Mouse (Mus musculus) stomach, embryonic 15.5 days (tissue): ENCODE measurements around the gene Mfsd13b. TPM values are rescaled to one million over a fixed set of nuclear protein-coding genes. Genes with fewer than 3 reads are reported as not detected.
"Not testable (repeated sequence)": the region's sequence is repeated elsewhere in the genome, so short reads cannot be mapped to it uniquely, and the experiment has no call there.

Experiments used
- ATAC-seq: fragments of 200-750 bp; cut with Nextera tagmentation; 2 replicates; pipeline ENCODE4 v1.8.0; 2017; ENCODE audit warnings: low read depth, moderate number of reproducible peaks, moderate TSS enrichment; ENCODE audit not compliant: insufficient read depth, low FRiP score
- H3K27ac ChIP-seq: fragments of 300-500 bp; sonication (generic); 2 replicates; pipeline ENCODE4 v1.5.1; 2015; ENCODE audit warnings: mild to moderate bottlenecking, inconsistent platforms
- H3K27me3 ChIP-seq: fragments of 300-500 bp; sonication (generic); replicated peaks from 2 replicates; pipeline ENCODE4 v1.6.1; 2015; ENCODE audit warnings: inconsistent platforms
- H3K36me3 ChIP-seq: fragments of 300-500 bp; sonication (generic); 2 replicates; pipeline ENCODE4 v1.6.1; 2015; ENCODE audit warnings: inconsistent platforms
- H3K4me1 ChIP-seq: fragments of 300-500 bp; sonication (generic); 2 replicates; pipeline ENCODE4 v1.6.1; 2015; ENCODE audit warnings: inconsistent platforms
- H3K4me2 ChIP-seq: fragments of 300-500 bp; sonication (generic); 2 replicates; pipeline ENCODE4 v1.6.1; 2015; ENCODE audit warnings: mild to moderate bottlenecking, inconsistent platforms
- H3K4me3 ChIP-seq: fragments of 300-500 bp; sonication (generic); replicated peaks from 2 replicates; pipeline ENCODE4 v1.5.1; 2015; ENCODE audit warnings: inconsistent platforms
- H3K9ac ChIP-seq: fragments of 300-500 bp; sonication (generic); 2 replicates; pipeline ENCODE4 v1.6.1; 2015; ENCODE audit warnings: inconsistent platforms
- H3K9me3 ChIP-seq: fragments of 300-500 bp; sonication (generic); 2 replicates; pipeline ENCODE4 v1.6.1; 2016; ENCODE audit warnings: inconsistent platforms
- WGBS: fragments of 180-500 bp; shearing (Covaris S2); methylation state at CpG from one replicate; pipeline ENCODE4 v1.1.7; 2015; 5-methylcytosine and 5-hydroxymethylcytosine counted together
- polyA plus RNA-seq: library from polyadenylated mRNA; unstranded; fragments of >200 nt; fragmentation: Nextera tagmentation; extraction: Ambion mirVana; gene quantifications from 2 replicates; pipeline ENCODE4 v1.2.1, GENCODE M21; 2015

The Mfsd13b gene
- polyA plus RNA-seq, 1 experiment from 2014 or later = 0.39 TPM

DNA sequence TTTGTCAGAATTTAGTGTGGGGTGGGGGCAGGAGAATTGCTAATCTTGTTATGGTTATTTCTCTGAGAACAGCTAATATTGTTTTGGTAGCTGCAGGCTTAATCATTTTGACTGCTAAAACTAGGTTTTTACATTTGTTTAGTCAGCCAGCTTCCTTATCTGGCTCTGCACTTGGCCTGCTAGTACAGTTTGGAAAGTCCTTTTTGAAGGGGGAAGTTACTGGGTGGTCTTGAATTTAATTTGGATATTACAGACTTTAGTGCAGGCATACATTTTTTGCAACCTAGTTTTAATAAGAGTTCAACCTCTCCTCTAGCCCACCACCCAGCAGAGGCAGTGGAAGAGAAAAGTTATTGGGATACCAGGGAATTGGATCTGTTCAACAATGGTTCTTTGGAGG, 47.6 kb downstream of the Mfsd13b start:
- H3K4me2 ChIP-seq, H3K27ac ChIP-seq, ATAC-seq, H3K9me3 ChIP-seq, H3K9ac ChIP-seq, H3K27me3 ChIP-seq, H3K4me3 ChIP-seq, H3K36me3 ChIP-seq, H3K4me1 ChIP-seq: not testable (repeated sequence)

- Histone ChIP-seq H3K9me3 (no peaks in the 10 kb centered on the region), H3K4me2 (peak within 1 kb of the TSS; percentile 70), H3K4me3 (peak within 1 kb of the TSS; percentile 99), H3K36me3 (no peaks in the 10 kb centered on the region), H3K4me1 (peaks cover 7% of the 10 kb centered on the region; the same call in 1 of the 2 replicates), H3K27ac (peak within 1 kb of the TSS; percentile 97), H3K27me3 (no peaks in the 10 kb centered on the region), H3K9ac (peak within 1 kb of the TSS; percentile 99)
- WGBS = 2% methylated on average over 42 of the region's 43 CpGs
- ATAC-seq = peak; percentile 97
Measured at GRCm38 (mm10) chr7:121033856-121034652, 51.7 kb downstream of the Mfsd13b start, which contains the start of gene Mettl9. TSS of gene Mettl9 (plus strand) at chr7:121034445.

GRCm38 (mm10) chr7:121034701-121035141, 52.4 kb downstream of the Mfsd13b start:
- peak overlapping the region; percentile 99 for H3K9ac ChIP-seq
- WGBS = under 1% methylated on average over 52 of the region's 63 CpGs
- no peaks in the 10 kb centered on the region for H3K27me3 ChIP-seq
- ATAC-seq = peak; percentile 79
- H3K36me3 ChIP-seq = no peaks in the 10 kb centered on the region
- peak overlapping the region; percentile 97 for H3K27ac ChIP-seq
- H3K4me3 ChIP-seq = peak overlapping the region; percentile 99
- H3K4me2 ChIP-seq = peak overlapping the region; percentile 70
- peaks cover 9% of the 10 kb centered on the region; the same call in 1 of the 2 replicates for H3K4me1 ChIP-seq
- H3K9me3 ChIP-seq = no peaks in the 10 kb centered on the region

- no peaks in the 10 kb centered on the region for H3K9me3 ChIP-seq
- peak overlapping the region; percentile 99 for H3K4me3 ChIP-seq
- H3K27me3 ChIP-seq = no peaks in the 10 kb centered on the region
- H3K9ac ChIP-seq = peak overlapping the region; percentile 99
- under 1% methylated on average over 24 of the region's 24 CpGs for WGBS
- ATAC-seq = peak; percentile 25; the same call in 1 of the 2 replicates
- peak overlapping the region; percentile 97 for H3K27ac ChIP-seq
- no peaks in the 10 kb centered on the region for H3K36me3 ChIP-seq
- H3K4me2 ChIP-seq = peak overlapping the region; percentile 70
- H3K4me1 ChIP-seq = peaks cover 9% of the 10 kb centered on the region; the same call in 1 of the 2 replicates
Measured at GRCm38 (mm10) chr7:121035161-121035721, 52.9 kb downstream of the Mfsd13b start.

- Histone ChIP-seq H3K9ac (no peak overlapping the region), H3K36me3 (no peaks in the 10 kb centered on the region), H3K27me3 (no peaks in the 10 kb centered on the region), H3K4me2 (no peak overlapping the region), H3K27ac (no peak overlapping the region), H3K4me3 (no peak overlapping the region), H3K9me3 (no peaks in the 10 kb centered on the region), H3K4me1 (peaks cover 13% of the 10 kb centered on the region; the same call in 1 of the 2 replicates)
- no peak for ATAC-seq
- WGBS = 74% methylated on average over 4 of the region's 4 CpGs
Measured at GRCm38 (mm10) chr7:121040595-121040994, 58.3 kb downstream of the Mfsd13b start.

DNA sequence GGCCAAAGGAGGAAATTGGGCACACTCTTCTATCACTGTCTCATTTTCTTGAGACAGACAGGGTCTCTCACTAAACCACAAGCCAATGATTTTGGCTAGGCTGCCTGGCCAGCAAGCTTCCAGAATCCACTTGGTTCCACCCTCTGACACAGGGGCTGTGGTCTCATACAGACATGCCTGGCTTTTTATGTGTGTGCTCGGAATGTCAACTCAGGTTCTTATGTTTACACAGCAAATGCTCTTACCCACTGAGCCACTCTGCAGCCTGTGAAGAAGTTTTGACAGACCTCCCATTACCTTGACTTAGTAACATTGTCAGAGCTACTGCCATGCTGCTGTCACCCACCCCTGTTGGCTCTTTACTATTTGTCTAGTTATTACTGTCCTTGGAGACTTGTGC, 59.7 kb downstream of the Mfsd13b start:
- Histone ChIP-seq H3K27ac (no peak overlapping the region), H3K4me2 (no peak overlapping the region), H3K36me3 (no peaks in the 10 kb centered on the region), H3K27me3 (no peaks in the 10 kb centered on the region), H3K9ac (no peak overlapping the region), H3K4me1 (0 out of 2 replicates have a peak, but pooled peaks cover 8% of the 10 kb centered on the region), H3K4me3 (no peak overlapping the region), H3K9me3 (no peaks in the 10 kb centered on the region)
- 33% methylated on average over 1 of the region's 1 CpGs for WGBS
- ATAC-seq = no peak

DNA sequence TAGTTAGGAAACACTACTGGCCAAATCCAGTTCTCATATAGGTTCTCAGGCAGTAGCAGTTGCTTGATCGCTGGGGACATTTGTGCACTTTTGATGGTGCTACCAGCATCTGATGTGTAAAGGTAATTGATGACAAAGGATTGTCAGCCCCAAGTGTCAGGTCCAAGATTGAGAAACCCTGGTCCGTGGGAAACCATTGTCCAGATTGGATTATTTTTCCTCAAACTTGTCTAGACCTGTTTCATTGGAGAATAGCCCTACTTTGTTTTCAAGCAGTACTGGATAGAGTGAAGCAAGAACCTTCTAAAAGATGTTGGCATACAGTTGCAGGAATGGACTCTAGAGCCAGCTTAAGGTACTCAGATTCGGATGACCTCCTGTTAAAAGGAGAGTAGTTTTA, 60.7 kb downstream of the Mfsd13b start:
- WGBS = 88% methylated on average over 3 of the region's 3 CpGs
- H3K9ac ChIP-seq = no peak overlapping the region
- H3K36me3 ChIP-seq = no peaks in the 10 kb centered on the region
- H3K9me3 ChIP-seq = no peaks in the 10 kb centered on the region
- H3K4me3 ChIP-seq = no peak overlapping the region
- H3K27me3 ChIP-seq = no peaks in the 10 kb centered on the region
- no peak for ATAC-seq
- no peak overlapping the region for H3K4me2 ChIP-seq
- no peak overlapping the region for H3K27ac ChIP-seq
- 0 out of 2 replicates have a peak, but pooled peaks cover 6% of the 10 kb centered on the region for H3K4me1 ChIP-seq

DNA sequence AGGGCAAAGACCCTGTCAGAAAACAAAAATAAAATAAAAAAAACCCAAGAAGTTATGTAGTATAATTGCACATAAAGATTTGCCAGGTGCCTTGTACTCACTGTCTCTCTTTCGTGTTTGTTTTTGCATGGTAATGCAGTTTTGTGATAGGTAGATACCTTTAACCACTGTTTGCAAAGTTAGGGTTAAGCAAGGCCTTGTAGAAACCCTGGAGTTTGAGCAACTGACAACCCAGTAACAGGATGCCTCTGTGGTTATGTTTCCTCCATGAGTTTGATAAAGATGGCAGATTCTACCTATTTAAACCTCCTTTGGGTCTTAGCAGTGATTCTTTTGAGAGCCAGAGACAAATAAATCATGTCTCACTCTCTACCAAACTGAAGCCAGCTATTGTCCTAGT, 61.2 kb downstream of the Mfsd13b start:
- Histone ChIP-seq H3K4me2 (no peak overlapping the region), H3K27ac (no peak overlapping the region), H3K36me3 (no peaks in the 10 kb centered on the region), H3K4me1 (0 out of 2 replicates have a peak, but pooled peaks cover 6% of the 10 kb centered on the region), H3K9ac (no peak overlapping the region), H3K4me3 (no peak overlapping the region), H3K27me3 (no peaks in the 10 kb centered on the region), H3K9me3 (no peaks in the 10 kb centered on the region)
- 89% methylated on average over 1 of the region's 1 CpGs for WGBS
- ATAC-seq = no peak

- Histone ChIP-seq H3K4me3 (no peak overlapping the region), H3K36me3 (no peaks in the 10 kb centered on the region), H3K4me1 (0 out of 2 replicates have a peak, but pooled peaks cover 5% of the 10 kb centered on the region), H3K9ac (no peak overlapping the region), H3K4me2 (no peak overlapping the region), H3K27ac (no peak overlapping the region), H3K9me3 (no peaks in the 10 kb centered on the region), H3K27me3 (no peaks in the 10 kb centered on the region)
- ATAC-seq = no peak
- WGBS = 65% methylated on average over 1 of the region's 1 CpGs
Measured at GRCm38 (mm10) chr7:121044251-121044650, 61.9 kb downstream of the Mfsd13b start.

DNA sequence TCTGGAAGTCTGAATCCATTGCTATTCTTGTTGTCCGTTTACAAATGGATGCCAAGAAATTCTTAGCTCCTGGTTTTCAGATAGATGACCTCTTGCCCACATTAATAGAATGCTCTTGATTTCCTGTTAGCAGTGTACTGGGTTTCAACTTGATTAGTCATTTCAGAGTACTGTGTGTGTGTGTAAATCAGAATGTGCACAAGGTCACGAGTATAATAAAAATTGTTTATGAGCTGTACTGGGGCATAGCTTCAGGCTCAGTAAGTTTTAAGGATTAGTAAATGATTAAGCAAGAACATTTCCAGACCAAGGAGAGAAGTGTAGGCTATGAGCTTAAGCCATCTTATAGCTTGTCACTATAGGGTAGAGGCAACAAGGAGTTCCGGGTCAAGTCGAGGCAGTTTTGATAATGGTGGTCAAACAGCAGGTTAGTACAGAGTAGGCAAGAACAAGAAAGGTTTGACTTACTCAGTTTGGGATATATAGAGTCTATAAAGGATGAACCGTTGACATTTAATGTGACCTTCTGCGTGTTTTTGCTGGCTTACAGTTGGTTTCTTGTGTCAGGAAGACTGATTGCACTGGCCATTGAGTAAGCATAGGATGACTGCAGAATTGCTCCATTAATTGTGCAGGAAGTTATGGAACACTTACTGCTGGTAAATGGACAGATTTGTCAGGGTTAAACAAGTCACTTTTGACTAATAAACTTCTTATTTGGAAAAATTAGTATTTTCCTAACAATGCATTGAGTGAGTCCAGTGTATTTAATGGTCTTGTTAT, 63.6 kb downstream of the Mfsd13b start:
- peak; percentile 31; the same call in 1 of the 2 replicates for ATAC-seq
- no peak overlapping the region for H3K9ac ChIP-seq
- H3K27ac ChIP-seq = no peak overlapping the region
- H3K36me3 ChIP-seq = no peaks in the 10 kb centered on the region
- 67% methylated on average over 6 of the region's 6 CpGs for WGBS
- no peaks in the 10 kb centered on the region for H3K9me3 ChIP-seq
- H3K4me3 ChIP-seq = no peak overlapping the region
- 0 out of 2 replicates have a peak, but pooled peaks cover 4% of the 10 kb centered on the region for H3K4me1 ChIP-seq
- no peak overlapping the region for H3K4me2 ChIP-seq
- H3K27me3 ChIP-seq = no peaks in the 10 kb centered on the region

DNA sequence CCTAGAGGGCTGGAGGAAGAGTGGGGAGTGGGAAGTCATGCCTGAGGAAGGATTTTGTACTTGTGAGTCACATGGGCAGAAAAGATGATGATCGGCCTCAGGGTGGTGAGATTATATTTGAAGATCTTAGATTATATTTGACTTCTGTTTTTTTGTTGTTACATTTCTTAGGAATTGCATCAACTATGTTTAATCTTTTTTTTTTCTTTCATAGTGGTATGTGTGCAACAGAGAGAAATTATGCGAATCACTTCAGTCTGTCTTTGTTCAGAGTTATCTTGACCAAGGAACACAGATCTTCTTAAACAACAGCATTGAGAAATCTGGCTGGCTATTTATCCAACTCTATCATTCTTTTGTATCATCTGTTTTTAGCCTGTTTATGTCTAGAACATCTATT, 65.3 kb downstream of the Mfsd13b start:
- Histone ChIP-seq H3K27me3 (no peaks in the 10 kb centered on the region), H3K4me3 (no peak overlapping the region), H3K36me3 (0 out of 2 replicates have a peak, but pooled peaks cover 1% of the 10 kb centered on the region), H3K4me1 (no peaks in the 10 kb centered on the region), H3K9me3 (no peaks in the 10 kb centered on the region), H3K4me2 (no peak overlapping the region), H3K27ac (no peak overlapping the region), H3K9ac (no peak overlapping the region)
- no peak for ATAC-seq
- 88% methylated on average over 2 of the region's 2 CpGs for WGBS
